Mouse (Mus musculus): ENCODE data around the gene Gm11939. TPM values are rescaled to one million over a fixed set of nuclear protein-coding genes. Genes with fewer than 3 reads are reported as not detected.
"Not testable (repeated sequence)": the region's sequence is repeated elsewhere in the genome, so short reads cannot be mapped to it uniquely, and the experiment has no call there.

Gene Gm11939
- polyA plus RNA-seq (2014; fragmentation: Nextera tagmentation; extraction: Ambion mirVana), result not detected in 2 replicates

DNA sequence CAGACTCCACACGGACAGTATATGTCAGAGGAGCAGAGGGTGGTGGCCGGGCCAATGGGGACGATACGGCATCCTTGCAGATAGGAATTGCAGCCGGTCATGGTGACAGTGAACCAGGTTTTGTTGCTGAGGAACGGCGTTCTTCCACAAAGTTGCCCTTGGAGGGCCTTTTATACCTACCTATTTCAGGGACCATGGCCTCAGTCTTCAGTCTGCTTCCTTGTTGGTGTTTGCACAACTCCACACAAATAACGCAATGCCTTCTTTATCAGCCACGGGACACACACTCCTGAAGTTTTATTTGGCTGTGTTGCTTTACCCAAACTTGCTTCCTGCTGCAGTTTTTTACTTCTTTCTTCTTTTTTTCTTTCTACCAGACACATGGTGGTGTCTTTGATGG, at the start of gene Gm11939:
Gene Gm11939 (minus strand): TSS at position 101 of the 400 bp plus-strand sequence.
- no peak for DNase-seq (ENCODE audit: low spot score)
- H3K4me3 ChIP-seq (ENCODE audit: low read depth, low read length), result no peak within 1 kb of the TSS
- H3K4me2 ChIP-seq (ENCODE audit: low read depth, low read length), result no peak within 1 kb of the TSS
- H3K36me3 ChIP-seq (replicated peaks; ENCODE audit: control insufficient read depth, insufficient read depth, low read depth, low read length), result no peaks in the 10 kb centered on the region
- H3K4me1 ChIP-seq (ENCODE audit: control insufficient read depth, insufficient read depth, low read length), result no peaks in the 10 kb centered on the region
- H3K9ac ChIP-seq (replicated peaks; ENCODE audit: low read length), result no peak within 1 kb of the TSS
- H3K9me3 ChIP-seq (replicated peaks; ENCODE audit: control insufficient read depth, low read length), result no peaks in the 10 kb centered on the region
- H3K27ac ChIP-seq (replicated peaks; ENCODE audit: low read depth, low read length), result no peak within 1 kb of the TSS
- 90% methylated on average over 9 of the region's 9 CpGs for WGBS
- no peaks in the 10 kb centered on the region for H3K27me3 ChIP-seq (ENCODE audit: control insufficient read depth, insufficient read depth, low read length)
- no peak for ATAC-seq (replicated peaks; ENCODE audit: insufficient number of reproducible peaks, low FRiP score, low TSS enrichment, low read depth)

GRCm38 (mm10) chr11:99603208-99603607, 43.9 kb upstream of the Gm11939 start, which contains the start of gene Gm11938:
TSS of gene Gm11938 (minus strand) at chr11:99603308.
- H3K9me3 ChIP-seq (replicated peaks; ENCODE audit: control insufficient read depth, low read length); H3K4me1 ChIP-seq (ENCODE audit: control insufficient read depth, insufficient read depth, low read length); H3K27ac ChIP-seq (replicated peaks; ENCODE audit: low read depth, low read length); H3K36me3 ChIP-seq (replicated peaks; ENCODE audit: control insufficient read depth, insufficient read depth, low read depth, low read length); DNase-seq (ENCODE audit: low spot score); H3K4me3 ChIP-seq (ENCODE audit: low read depth, low read length); H3K4me2 ChIP-seq (ENCODE audit: low read depth, low read length); H3K27me3 ChIP-seq (ENCODE audit: control insufficient read depth, insufficient read depth, low read length); ATAC-seq (replicated peaks; ENCODE audit: insufficient number of reproducible peaks, low FRiP score, low TSS enrichment, low read depth); H3K9ac ChIP-seq (replicated peaks; ENCODE audit: low read length): not testable (repeated sequence)
- WGBS, result 56% methylated on average over 1 of the region's 1 CpGs

DNA sequence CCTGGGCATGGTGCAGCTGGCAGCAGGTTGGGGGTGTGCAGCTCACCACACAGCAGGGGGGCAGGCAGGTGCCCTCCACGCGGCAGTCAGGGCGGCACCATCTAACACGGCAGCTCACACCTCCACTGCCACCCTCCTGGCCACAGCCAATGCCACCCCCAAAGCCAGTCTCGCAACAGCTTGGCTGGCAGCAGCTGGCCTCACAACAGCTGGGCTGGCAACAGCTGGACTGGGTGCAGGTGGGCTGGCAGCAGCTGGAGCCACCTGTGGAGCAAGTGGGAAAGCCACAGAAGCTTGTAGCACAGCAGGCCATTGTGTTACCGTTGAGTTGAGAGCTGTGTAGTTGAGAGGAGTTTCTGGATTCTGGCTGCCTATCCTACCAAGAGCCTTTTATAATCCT, 38.5 kb upstream of the Gm11939 start, which contains the start of gene Krtap9-3:
Gene Krtap9-3 (minus strand): TSS at position 364 of the 400 bp plus-strand sequence.
- WGBS, result 92% methylated on average over 4 of the region's 6 CpGs
- ATAC-seq (replicated peaks; ENCODE audit: insufficient number of reproducible peaks, low FRiP score, low TSS enrichment, low read depth); H3K27ac ChIP-seq (replicated peaks; ENCODE audit: low read depth, low read length): not testable (repeated sequence)

GRCm38 (mm10) chr11:99590981-99591380, 31.7 kb upstream of the Gm11939 start, which contains the start of gene Krtap1-3:
TSS of gene Krtap1-3 (minus strand) at chr11:99591339.
- DNase-seq (ENCODE audit: low spot score) (no peak), ATAC-seq (replicated peaks; ENCODE audit: insufficient number of reproducible peaks, low FRiP score, low TSS enrichment, low read depth) (no peak)
- H3K9me3 ChIP-seq (replicated peaks; ENCODE audit: control insufficient read depth, low read length), result no peaks in the 10 kb centered on the region
- no peak within 1 kb of the TSS for H3K27ac ChIP-seq (replicated peaks; ENCODE audit: low read depth, low read length)
- H3K4me1 ChIP-seq (ENCODE audit: control insufficient read depth, insufficient read depth, low read length), result no peaks in the 10 kb centered on the region
- no peak within 1 kb of the TSS for H3K4me2 ChIP-seq (ENCODE audit: low read depth, low read length)
- no peak within 1 kb of the TSS for H3K9ac ChIP-seq (replicated peaks; ENCODE audit: low read length)
- WGBS, result 88% methylated on average over 6 of the region's 6 CpGs
- H3K36me3 ChIP-seq (replicated peaks; ENCODE audit: control insufficient read depth, insufficient read depth, low read depth, low read length), result no peaks in the 10 kb centered on the region
- H3K27me3 ChIP-seq (ENCODE audit: control insufficient read depth, insufficient read depth, low read length), result no peaks in the 10 kb centered on the region
- H3K4me3 ChIP-seq (ENCODE audit: low read depth, low read length), result no peak within 1 kb of the TSS

More for the DNA sequence above, 38.5 kb upstream of the Gm11939 start, which contains the start of gene Krtap9-3:
- not testable (repeated sequence) for H3K9ac ChIP-seq (replicated peaks; ENCODE audit: low read length); DNase-seq (ENCODE audit: low spot score); H3K4me3 ChIP-seq (ENCODE audit: low read depth, low read length); H3K9me3 ChIP-seq (replicated peaks; ENCODE audit: control insufficient read depth, low read length); H3K4me1 ChIP-seq (ENCODE audit: control insufficient read depth, insufficient read depth, low read length); H3K4me2 ChIP-seq (ENCODE audit: low read depth, low read length); H3K36me3 ChIP-seq (replicated peaks; ENCODE audit: control insufficient read depth, insufficient read depth, low read depth, low read length); H3K27me3 ChIP-seq (ENCODE audit: control insufficient read depth, insufficient read depth, low read length)

GRCm38 (mm10) chr11:99585096-99585495, 25.8 kb upstream of the Gm11939 start:
- ATAC-seq (replicated peaks; ENCODE audit: insufficient number of reproducible peaks, low FRiP score, low TSS enrichment, low read depth) (no peak), DNase-seq (ENCODE audit: low spot score) (no peak)
- WGBS, result 94% methylated on average over 7 of the region's 7 CpGs
- Histone ChIP-seq H3K36me3 (replicated peaks; ENCODE audit: control insufficient read depth, insufficient read depth, low read depth, low read length) (no peaks in the 10 kb centered on the region), H3K4me3 (ENCODE audit: low read depth, low read length) (no peak overlapping the region), H3K9me3 (replicated peaks; ENCODE audit: control insufficient read depth, low read length) (no peaks in the 10 kb centered on the region), H3K9ac (replicated peaks; ENCODE audit: low read length) (no peak overlapping the region), H3K4me1 (ENCODE audit: control insufficient read depth, insufficient read depth, low read length) (no peaks in the 10 kb centered on the region), H3K4me2 (ENCODE audit: low read depth, low read length) (no peak overlapping the region), H3K27ac (replicated peaks; ENCODE audit: low read depth, low read length) (no peak overlapping the region), H3K27me3 (ENCODE audit: control insufficient read depth, insufficient read depth, low read length) (no peaks in the 10 kb centered on the region)

GRCm38 (mm10) chr11:99583245-99583704, 24.0 kb upstream of the Gm11939 start, which contains the start of gene Krtap1-4:
TSS of gene Krtap1-4 (minus strand) at chr11:99583654.
- Histone ChIP-seq H3K27ac (replicated peaks; ENCODE audit: low read depth, low read length) (no peak within 1 kb of the TSS), H3K4me1 (ENCODE audit: control insufficient read depth, insufficient read depth, low read length) (no peaks in the 10 kb centered on the region), H3K9me3 (replicated peaks; ENCODE audit: control insufficient read depth, low read length) (no peaks in the 10 kb centered on the region), H3K27me3 (ENCODE audit: control insufficient read depth, insufficient read depth, low read length) (no peaks in the 10 kb centered on the region), H3K4me3 (ENCODE audit: low read depth, low read length) (no peak within 1 kb of the TSS), H3K36me3 (replicated peaks; ENCODE audit: control insufficient read depth, insufficient read depth, low read depth, low read length) (no peaks in the 10 kb centered on the region), H3K4me2 (ENCODE audit: low read depth, low read length) (no peak within 1 kb of the TSS), H3K9ac (replicated peaks; ENCODE audit: low read length) (no peak within 1 kb of the TSS)
- 73% methylated on average over 5 of the region's 5 CpGs for WGBS
- ATAC-seq (replicated peaks; ENCODE audit: insufficient number of reproducible peaks, low FRiP score, low TSS enrichment, low read depth) (no peak), DNase-seq (ENCODE audit: low spot score) (no peak)

GRCm38 (mm10) chr11:99581564-99581963, 22.3 kb upstream of the Gm11939 start:
- Histone ChIP-seq H3K36me3 (replicated peaks; ENCODE audit: control insufficient read depth, insufficient read depth, low read depth, low read length) (no peaks in the 10 kb centered on the region), H3K4me2 (ENCODE audit: low read depth, low read length) (no peak overlapping the region), H3K4me3 (ENCODE audit: low read depth, low read length) (no peak overlapping the region), H3K9ac (replicated peaks; ENCODE audit: low read length) (no peak overlapping the region), H3K4me1 (ENCODE audit: control insufficient read depth, insufficient read depth, low read length) (no peaks in the 10 kb centered on the region), H3K27me3 (ENCODE audit: control insufficient read depth, insufficient read depth, low read length) (no peaks in the 10 kb centered on the region), H3K27ac (replicated peaks; ENCODE audit: low read depth, low read length) (no peak overlapping the region), H3K9me3 (replicated peaks; ENCODE audit: control insufficient read depth, low read length) (no peaks in the 10 kb centered on the region)
- WGBS, result 82% methylated on average over 6 of the region's 6 CpGs
- no peak for DNase-seq (ENCODE audit: low spot score)
- no peak for ATAC-seq (replicated peaks; ENCODE audit: insufficient number of reproducible peaks, low FRiP score, low TSS enrichment, low read depth)

DNA sequence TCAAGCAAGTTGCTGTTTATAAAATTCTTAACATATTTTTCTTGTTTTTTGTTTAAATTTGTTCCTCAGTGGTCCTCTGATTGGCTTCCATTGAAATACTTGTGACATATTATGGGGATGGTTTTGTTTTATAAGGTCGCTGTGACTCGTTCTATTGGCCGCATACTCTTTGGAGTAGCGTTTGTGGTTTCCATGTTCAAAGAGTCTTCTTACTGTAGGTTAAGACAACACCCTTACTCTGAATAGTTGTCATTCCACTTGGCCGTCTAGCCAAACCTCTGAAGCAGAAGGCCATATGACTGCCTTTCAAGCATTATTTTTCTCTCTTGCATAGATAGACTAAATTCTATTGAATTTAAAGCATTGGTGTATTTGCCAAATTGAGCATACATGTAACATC, 21.8 kb upstream of the Gm11939 start:
- ATAC-seq (replicated peaks; ENCODE audit: insufficient number of reproducible peaks, low FRiP score, low TSS enrichment, low read depth) (no peak), DNase-seq (ENCODE audit: low spot score) (no peak)
- H3K27me3 ChIP-seq (ENCODE audit: control insufficient read depth, insufficient read depth, low read length), result no peaks in the 10 kb centered on the region
- H3K27ac ChIP-seq (replicated peaks; ENCODE audit: low read depth, low read length), result no peak overlapping the region
- 87% methylated on average over 5 of the region's 5 CpGs for WGBS
- no peak overlapping the region for H3K4me2 ChIP-seq (ENCODE audit: low read depth, low read length)
- H3K4me3 ChIP-seq (ENCODE audit: low read depth, low read length), result no peak overlapping the region
- no peaks in the 10 kb centered on the region for H3K36me3 ChIP-seq (replicated peaks; ENCODE audit: control insufficient read depth, insufficient read depth, low read depth, low read length)
- H3K9ac ChIP-seq (replicated peaks; ENCODE audit: low read length), result no peak overlapping the region
- H3K4me1 ChIP-seq (ENCODE audit: control insufficient read depth, insufficient read depth, low read length), result no peaks in the 10 kb centered on the region
- H3K9me3 ChIP-seq (replicated peaks; ENCODE audit: control insufficient read depth, low read length), result no peaks in the 10 kb centered on the region
